Mouse (Mus musculus) adrenal gland, postnatal 36 days (tissue): ENCODE data around the gene Arrdc4. TPM values are rescaled to one million over a fixed set of nuclear protein-coding genes. Genes with fewer than 3 reads are reported as not detected.

Experiments used
- DNase-seq, 2 experiments: peaks; one replicate each; pipeline ENCODE4 v3.0.0; 2021; ENCODE audit warnings: mixed read lengths in 1 of 2
- total RNA-seq, 2 experiments: library from RNA; stranded (reverse); gene quantifications; 2 replicates each; pipeline ENCODE4 v1.2.3; 2021

Gene Arrdc4
- total RNA-seq, 2 experiments from 2014 or later, result 18.9 to 20.3 TPM

- DNase-seq, result no peak
These were observed 36.6 kb downstream of the Arrdc4 start for GRCm38 (mm10) chr7:68712425-68712824.

- DNase-seq, result no peak
These were observed 39.8 kb downstream of the Arrdc4 start for GRCm38 (mm10) chr7:68709319-68709573.

GRCm38 (mm10) chr7:68708563-68709318 is 40.3 kb downstream of the Arrdc4 start:
- no peak for DNase-seq

GRCm38 (mm10) chr7:68705162-68705561 is 43.9 kb downstream of the Arrdc4 start:
- DNase-seq, result no peak

- no peak for DNase-seq
These were observed 51.7 kb downstream of the Arrdc4 start for GRCm38 (mm10) chr7:68697313-68697712.

- no peak for DNase-seq
These were observed 52.1 kb downstream of the Arrdc4 start for GRCm38 (mm10) chr7:68696908-68697307.

GRCm38 (mm10) chr7:68696446-68696845 is 52.6 kb downstream of the Arrdc4 start:
- no peak for DNase-seq

GRCm38 (mm10) chr7:68692731-68693130 is 56.3 kb downstream of the Arrdc4 start:
- no peak for DNase-seq

- DNase-seq, result no peak
These were observed 57.6 kb downstream of the Arrdc4 start for GRCm38 (mm10) chr7:68691454-68691853.

- no peak for DNase-seq
These were observed 61.9 kb downstream of the Arrdc4 start for GRCm38 (mm10) chr7:68687140-68687611.
